Mouse (Mus musculus) T-helper 1 cell (primary cell): ENCODE data around the gene Chrd.

ENCODE experiments used
- in situ Hi-C: fragments of 300-600 bp; cut with MboI, MseI; formaldehyde crosslinking; loops from one replicate; pipeline ENCODE4 v1.15.1; 2025; ENCODE audit warnings: high pct_unique_total_duplicates

Chrd gene

DNA sequence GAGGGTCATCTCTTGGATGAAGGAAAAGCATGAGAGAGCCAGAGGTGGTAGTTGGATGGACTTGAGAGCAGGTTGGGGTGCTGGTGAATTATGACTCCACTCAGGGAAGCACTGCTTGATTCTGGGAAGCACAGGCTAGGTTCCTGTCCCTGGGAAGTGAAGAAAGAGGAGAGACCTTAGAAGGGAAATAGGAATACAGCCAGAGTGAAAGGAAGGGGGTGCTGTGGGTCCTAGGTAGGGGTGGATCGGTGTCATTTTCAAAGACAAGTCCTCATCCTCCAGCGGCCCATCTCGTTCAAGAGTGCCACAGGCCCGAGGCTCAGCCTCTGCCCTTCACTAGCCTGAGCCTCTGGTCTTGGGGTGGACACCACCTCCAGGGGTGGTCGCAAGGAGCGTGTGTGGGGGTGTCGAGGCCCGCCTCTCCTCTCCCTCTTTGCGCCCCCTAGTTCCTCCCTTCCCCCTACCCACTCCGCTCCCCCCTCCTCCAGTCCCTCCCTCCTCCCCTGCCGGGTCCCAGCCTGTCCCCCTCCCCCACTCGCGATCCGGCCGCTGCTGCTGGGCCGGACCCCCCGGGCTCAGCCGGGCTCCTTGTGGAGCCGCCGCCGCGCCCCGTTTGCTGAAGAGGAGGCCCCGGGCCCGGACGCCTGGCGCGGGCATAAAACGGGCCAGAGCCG, 539 bp upstream of the Chrd start:
- in situ Hi-C loops: no loop called here

DNA sequence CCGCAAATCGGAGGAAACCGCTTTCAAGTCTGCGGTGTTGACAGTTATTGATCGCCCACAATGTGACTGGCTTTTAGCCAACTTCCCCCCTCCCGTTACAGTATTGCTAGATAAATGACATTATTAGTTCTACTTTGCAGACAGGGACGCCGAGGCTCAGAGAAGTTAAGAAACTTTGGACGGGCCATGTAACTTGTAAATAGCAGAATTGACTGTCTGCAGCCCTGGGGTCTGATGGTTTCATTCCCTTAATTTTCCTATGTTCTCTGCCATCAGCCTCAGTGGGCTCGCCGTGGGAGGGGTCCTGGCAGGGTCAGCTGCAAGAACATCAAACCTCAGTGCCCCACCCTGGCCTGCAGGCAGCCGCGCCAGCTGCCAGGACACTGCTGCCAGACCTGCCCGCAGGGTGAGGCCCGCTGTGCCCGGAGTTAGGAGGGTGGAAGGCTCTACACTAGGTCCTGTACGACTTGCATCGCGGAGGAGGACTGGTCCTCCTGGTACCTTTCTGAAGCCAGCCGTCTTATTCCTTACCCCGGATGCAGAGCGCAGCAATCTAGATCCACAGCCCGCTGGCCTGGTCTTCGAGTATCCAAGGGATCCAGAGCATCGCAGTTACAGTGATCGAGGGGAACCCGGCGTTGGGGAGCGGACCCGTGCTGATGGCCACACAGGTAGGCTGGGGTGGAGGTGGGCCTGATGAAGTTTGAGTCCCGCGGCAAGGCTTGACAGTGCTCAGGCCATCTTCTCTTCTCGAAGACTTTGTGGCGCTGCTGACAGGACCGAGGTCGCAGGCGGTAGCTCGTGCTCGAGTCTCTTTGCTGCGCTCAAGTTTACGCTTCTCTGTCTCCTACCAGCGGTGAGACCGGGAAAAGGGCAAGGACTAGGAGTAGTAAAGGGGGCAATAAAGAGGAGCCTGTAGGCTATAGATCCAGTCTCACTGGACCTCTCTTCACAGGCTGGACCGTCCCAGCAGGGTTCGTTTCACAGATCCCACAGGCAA, 1.1 kb downstream of the Chrd start, which contains the start of gene Thpo:
Gene Thpo (minus strand): TSS at position 781 of the 1,000 bp plus-strand sequence.
- in situ Hi-C loops: no loop called here

DNA sequence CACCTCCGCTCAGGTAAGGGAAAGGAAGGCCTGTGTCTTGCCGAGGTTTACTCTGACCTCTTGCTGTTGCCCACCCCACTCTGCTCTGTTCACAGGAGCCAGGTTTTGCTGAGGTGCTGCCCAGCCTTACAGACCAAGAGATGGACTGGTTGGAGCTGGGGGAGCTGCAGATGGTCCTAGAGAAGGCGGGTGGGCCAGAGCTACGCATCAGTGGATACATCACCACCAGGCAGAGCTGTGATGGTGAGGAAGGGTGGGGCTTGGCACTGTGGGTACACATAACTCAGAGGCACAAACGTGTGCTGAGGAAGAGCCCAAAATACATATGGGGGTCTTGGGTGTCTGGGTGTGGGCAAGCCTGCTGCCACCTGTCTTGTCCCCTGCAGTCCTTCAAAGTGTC, 2.7 kb downstream of the Chrd start:
- in situ Hi-C loops: loop anchor here (5.0 kb wide), 1 partner anchor 567 kb away; no protein-coding TSS in a partner anchor

DNA sequence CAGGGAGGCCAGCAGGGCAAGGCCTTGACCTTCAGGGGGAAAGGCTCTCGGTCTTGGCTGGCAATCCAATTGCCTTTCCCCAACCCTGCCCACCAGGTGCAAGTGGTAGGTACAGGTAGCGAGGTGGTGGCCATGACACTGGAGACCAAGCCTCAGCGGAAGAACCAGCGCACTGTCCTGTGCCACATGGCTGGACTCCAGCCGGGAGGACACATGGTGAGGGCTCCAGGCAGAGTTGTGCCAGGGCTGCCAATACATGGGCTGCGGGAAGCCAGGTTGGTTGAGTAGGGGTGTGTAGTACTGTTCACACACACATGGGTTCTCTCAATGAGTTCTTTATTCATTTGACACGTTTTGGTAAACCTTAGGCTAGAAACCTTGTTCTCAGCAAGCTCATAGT, 3.2 kb downstream of the Chrd start:
- in situ Hi-C loops: loop anchor here (5.0 kb wide), 1 partner anchor 566 kb away; no protein-coding TSS in a partner anchor

DNA sequence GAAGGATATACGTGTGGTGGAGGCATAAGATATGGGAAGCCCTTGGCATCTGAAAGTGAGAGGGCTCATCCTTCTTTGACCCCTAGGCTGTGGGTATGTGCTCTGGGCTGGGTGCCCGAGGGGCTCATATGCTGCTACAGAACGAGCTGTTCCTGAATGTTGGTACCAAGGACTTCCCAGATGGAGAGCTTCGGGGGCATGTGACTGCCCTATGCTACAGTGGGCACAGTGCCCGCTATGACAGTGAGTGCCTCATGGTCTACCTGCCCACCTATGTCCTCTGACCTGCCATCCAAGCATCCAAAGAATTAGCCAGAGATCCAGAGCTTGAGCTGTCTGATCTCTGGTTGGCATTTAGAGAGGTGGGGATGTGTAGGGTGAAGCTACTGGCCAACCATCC, 3.9 kb downstream of the Chrd start:
- in situ Hi-C loops: loop anchor here (5.0 kb wide), 1 partner anchor 565 kb away; no protein-coding TSS in a partner anchor

DNA sequence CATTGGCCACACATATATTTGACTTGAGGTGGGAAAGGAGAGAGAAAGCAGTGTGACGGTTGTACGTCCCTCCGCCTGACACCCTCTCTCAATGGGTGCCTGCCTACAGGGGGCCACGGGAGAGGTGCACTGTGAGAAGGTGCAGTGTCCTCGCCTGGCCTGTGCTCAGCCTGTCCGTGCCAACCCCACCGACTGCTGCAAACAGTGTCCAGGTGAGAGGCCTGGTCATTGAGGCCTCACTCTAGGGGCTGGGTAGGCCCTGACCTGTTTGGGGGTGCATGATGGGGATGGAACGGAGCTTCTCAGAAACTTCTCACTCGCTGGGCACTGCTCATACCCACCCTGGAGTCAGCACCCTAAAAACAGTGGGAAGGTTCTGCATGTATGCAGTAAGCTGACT, 6.9 kb downstream of the Chrd start:
- in situ Hi-C loops: loop anchor here (5.0 kb wide), 1 partner anchor 562 kb away; no protein-coding TSS in a partner anchor

DNA sequence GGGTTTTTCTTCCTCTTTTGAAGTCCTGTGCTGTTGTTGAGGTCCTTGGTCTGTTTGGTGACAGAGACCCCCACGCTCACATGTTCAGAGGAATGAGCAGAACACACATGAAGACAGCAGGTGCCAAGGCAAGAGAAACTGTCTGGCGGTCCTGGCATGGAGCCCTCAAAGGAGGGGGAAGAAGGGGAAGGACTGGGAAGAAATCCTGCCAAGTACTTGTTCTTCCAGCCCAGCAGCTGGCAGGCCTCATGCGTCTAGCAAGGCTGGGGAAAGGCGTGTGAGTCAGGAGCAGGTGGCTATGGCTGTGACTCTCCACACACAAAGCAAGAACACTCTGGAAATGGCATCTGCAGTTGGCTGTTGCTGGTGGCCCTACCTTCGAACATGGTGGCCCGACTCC, 13.7 kb downstream of the Chrd start:
- in situ Hi-C loops: no loop called here

DNA sequence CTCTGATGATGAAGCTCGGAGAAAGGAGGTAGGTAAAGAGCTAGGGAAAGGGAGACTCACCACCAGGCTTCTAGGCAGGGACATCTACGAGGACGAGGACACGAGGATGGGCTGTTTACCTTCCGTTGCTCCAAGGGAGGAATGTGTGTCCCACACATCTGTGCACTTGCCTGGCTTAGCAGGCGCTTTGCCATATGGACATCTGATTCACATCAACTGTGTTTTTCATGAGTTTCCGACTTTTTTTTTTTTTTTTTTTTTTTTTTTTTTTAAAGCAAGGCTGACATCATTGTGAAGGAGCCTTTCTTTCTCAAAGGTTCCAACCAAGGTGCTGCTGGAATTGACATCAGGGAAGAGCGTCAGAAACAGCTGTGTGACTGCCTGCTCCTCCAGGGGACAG, 17.6 kb downstream of the Chrd start:
- in situ Hi-C loops: no loop called here

DNA sequence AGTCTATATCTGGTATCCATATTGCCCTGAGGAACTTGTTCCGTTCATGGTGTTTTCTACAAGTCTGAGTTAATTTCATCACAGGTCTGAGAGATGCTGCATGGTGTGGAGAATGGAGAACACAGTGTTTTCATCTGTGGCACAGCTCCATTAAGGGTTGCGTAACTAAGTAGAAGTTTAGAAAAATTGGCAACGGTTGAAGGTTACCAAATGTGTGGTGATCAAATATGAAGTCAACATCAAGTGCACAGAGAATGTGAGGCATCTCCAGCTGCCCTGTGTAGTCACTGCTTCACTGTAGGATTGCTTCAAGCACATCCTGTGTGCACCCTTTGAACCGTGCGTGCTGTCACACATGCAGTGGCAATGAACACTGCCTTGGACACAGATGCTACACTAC, 23.1 kb downstream of the Chrd start:
- in situ Hi-C loops: no loop called here

DNA sequence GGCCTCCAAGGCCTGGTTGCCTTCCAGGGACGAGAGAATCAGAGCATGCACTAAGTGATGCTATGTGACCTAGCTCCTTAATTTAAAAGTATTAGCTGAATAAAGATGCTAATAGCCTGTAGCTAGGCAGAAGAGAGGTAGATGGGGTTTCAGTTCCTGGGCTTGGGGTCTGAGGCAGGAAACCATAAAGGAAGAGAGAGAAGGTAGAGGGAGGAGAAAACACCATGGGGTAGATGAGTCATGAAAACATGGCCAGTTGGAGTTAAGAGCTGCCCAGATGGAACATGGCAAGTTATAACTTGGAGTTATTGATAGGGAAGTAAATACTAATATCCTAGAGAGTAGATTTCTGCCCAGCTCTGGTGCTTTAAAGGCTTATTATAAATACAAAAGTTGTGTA, 24.5 kb downstream of the Chrd start:
- in situ Hi-C loops: no loop called here

DNA sequence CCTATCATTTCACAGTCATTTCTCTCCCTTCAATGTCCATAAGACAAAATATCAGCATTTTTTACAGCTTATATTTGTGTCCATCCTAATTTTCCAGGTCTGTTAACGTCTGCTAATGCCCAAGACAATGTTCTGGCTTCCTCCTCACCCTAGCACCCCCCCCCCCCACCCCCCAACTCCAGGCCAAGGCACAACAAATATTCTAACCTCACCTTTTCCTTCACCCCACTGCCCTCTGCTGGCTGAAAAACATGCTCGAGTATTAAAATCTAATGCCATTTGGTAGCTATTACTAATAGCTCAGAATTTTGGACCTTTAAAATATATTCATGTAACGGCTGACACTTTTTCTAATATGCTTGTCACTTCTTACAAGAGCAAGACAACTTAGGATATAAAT, 28.8 kb downstream of the Chrd start:
- in situ Hi-C loops: loop anchor here (5.0 kb wide), 1 partner anchor 34 kb away; no protein-coding TSS in a partner anchor

DNA sequence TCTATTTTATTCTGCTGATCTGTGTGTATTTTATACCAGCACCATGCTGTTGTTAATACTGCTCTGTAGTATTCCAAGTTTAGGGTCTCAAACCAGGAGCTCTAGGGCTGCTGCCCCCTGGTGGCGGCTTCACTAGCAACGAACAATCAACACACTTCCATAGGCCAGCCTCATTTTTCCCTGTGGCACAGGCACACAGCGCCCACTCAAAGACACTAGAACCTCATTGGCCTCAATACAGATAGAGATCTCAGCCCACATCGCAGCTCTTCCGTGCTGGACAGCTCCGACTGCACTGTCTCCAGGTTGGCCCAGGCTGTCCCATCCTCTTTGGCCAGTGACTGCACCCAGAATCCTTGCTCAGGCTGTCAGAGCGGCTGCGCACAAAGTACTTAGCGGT, 32.3 kb downstream of the Chrd start:
- in situ Hi-C loops: no loop called here

DNA sequence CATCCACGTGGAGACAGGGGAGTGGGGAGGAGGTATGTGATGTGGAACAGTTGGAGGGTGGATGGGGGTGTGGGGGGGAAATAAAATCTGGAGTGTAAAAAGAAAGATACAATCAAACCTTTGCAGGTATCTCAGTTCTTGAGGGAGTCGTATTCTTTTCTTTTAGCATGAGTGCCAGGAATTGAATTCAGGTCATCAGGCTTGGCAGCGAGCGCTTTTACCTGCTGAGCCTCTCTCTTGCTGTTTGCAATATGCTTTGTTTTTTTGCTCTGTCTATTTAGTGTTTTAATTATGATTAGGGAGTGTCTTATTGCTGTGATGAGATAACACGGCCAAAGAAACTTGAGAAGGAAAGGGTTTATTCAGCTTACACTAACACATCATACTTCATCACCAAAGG, 42.1 kb downstream of the Chrd start:
- in situ Hi-C loops: no loop called here

DNA sequence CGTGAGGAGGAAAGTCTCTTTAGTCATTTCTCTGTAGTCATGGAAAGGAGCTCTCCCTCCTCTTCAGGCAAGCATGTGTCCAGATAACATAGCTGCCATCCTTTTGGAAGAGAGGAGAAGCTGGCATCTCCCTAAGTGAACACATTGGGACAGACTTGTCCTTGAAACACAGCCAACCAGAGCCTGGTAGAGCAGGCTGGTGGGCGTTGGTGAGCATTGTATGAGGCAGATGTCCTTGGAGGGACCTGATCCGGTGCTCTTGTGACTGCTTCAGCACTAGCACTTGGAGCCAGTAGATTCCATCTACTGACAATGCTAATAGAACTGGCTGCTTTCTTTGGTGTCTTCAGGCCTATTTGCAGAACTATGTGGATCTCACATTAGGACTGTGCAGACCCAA, 46.9 kb downstream of the Chrd start:
- in situ Hi-C loops: loop anchor here (10.0 kb wide), 1 partner anchor 1455 kb away; no protein-coding TSS in a partner anchor

DNA sequence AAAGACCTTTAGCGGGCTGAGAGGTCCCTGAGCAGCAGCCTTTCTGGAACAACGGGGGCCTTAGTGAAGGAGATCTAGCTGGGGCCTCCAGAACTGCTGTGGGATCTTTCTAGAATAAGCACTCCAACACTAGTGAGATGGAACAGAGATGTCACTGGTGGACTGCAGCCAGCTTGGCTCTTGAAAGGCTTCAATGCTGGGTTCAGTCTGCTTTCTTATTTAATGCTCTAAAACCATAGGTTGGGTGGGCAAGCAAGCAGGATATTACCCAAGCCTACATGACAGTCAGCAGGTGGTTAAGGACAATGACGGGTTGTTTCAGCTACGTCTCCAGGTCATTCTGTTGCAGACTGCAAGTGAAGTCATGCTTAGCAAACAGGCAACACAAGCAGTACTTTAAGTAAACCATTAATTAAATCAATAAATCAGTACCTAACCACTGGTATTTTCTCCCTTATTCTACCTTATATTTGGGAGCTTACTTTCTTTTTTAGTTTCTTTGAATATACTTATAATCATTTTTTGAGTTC, 48.2 kb downstream of the Chrd start:
- in situ Hi-C loops: loop anchor here (10.0 kb wide), 1 partner anchor 1454 kb away; no protein-coding TSS in a partner anchor

DNA sequence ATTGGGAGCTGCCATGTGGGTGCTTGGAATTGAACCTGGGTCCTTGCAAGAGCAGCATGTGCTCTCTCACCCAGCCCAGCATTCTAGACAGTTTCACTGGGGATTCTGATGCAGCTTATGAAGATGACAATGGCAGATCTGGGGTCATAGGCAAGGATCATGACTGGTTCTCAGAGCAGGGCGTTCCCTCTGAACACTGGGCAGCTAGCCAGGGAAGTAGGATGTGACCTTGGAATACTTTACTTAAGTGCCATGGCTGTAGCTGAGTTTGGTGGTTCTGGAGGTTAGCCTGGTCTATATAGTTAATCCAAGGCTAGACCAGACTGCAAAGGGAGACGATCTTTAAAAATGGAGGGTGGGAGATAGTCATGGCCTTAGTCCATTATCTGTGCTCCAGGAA, 51.0 kb downstream of the Chrd start:
- in situ Hi-C loops: loop anchor here (10.0 kb wide), 1 partner anchor 1451 kb away; no protein-coding TSS in a partner anchor

DNA sequence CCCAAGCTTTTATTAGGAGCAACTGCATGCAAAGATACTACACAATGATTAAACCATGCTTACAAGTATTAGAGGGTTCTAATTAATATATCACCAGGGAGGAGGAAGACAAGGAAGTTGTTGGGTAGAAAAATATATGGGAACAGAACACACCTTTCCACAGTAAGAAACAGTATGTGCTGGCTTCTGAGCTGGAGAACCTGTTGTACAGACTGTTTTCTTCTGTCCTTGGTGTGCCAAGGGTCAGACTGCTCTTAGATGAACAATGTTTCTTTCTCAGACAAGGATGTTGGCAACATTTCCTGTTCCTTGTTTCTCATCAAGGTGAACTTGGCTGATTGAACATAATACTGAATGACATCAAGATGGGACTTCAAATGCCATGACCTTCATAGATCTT, 51.8 kb downstream of the Chrd start:
- in situ Hi-C loops: loop anchor here (10.0 kb wide), 1 partner anchor 1450 kb away; no protein-coding TSS in a partner anchor

DNA sequence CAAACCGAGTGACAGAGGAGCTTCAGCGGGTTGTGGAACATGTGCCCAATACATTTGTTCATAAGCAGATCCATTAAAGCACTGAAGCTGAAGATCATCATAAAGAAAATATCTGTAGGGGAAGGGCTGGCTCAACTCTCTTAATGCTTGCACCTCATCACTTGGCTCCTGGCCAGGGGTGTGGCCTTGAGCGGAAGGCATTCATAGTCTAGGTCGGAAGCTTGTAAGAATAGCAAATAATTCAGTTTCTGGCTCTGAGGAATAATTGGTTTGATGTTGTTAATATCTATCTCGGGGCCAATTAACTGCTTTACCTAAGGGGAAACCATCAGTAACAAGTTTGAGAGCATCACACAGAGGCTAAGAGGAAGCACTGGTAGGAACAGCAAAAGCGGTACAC, 53.6 kb downstream of the Chrd start:
- in situ Hi-C loops: loop anchor here (10.0 kb wide), 1 partner anchor 1448 kb away; no protein-coding TSS in a partner anchor

DNA sequence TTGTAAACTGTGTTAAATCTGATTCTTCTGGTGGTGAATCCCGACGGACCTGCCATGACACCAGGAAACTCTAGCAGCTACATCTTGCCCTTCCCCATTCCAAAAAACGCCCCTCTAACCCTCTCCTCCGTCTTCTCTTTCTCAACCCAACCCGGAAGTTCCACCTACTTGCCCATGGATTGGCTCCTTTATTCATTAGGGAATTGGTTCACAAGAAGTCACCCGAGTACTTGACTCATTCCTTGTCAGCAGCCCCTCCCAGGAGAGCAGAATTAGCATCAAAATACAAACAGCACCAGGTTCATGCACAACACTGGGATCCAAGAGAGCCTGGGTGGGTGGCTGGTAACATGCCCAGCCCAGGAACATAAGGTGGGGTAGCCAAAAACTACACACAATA, 58.9 kb downstream of the Chrd start:
- in situ Hi-C loops: no loop called here
